Mouse (Mus musculus) v-Abl transformed pro-B cells (cell line): ENCODE results near the gene Sft2d1.
"Not testable (repeated sequence)": the region's sequence is repeated elsewhere in the genome, so short reads cannot be mapped to it uniquely, and the experiment has no call there.

Source experiments
- in situ Hi-C, 2 experiments: fragments of 400-800 bp; cut with MboI; formaldehyde crosslinking; loops; one replicate each; pipeline ENCODE4 v1.15.1; 2025; ENCODE audit not compliant: unreplicated experiment in 2 of 2

Gene Sft2d1

DNA sequence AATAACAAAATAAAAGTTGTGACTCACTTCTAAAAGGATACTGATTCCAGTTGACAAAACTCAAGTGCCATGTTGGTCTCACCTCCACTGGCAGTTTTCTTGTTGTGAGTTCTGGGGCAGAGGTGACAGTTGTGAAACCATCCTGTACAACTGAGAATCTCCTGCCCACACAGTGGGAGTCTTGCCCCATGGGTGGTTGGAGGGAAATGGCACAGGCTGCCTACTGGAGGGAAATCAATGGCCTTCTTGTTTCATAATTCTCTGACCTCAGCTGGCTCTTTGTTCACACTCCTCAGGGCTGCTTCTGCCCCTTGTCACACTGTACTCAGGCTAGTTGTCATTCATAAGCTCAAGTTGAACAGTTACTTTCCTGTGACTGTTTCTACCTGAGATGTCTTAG, 11.4 kb upstream of the Sft2d1 start:
- in situ Hi-C loops: no loop called here

DNA sequence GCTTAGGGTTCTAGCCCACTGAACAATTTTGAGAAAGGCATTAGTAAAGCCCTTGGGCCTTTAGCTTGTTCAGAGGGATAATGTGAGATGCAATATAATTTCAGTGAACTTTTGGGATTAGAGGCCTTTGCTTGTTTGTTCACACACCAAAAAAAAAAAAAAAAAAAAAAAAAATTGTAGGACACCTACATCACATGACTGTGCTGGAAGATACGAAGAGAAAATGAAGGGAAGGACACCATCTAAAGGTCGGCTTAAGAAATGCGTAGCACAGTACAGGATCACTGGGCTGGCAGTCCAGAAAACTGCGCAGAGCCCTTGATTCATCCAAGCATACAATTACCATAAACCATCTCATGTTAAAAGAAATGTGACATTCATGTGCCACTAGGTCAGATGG, 9.4 kb upstream of the Sft2d1 start:
- in situ Hi-C loops: no loop called here

DNA sequence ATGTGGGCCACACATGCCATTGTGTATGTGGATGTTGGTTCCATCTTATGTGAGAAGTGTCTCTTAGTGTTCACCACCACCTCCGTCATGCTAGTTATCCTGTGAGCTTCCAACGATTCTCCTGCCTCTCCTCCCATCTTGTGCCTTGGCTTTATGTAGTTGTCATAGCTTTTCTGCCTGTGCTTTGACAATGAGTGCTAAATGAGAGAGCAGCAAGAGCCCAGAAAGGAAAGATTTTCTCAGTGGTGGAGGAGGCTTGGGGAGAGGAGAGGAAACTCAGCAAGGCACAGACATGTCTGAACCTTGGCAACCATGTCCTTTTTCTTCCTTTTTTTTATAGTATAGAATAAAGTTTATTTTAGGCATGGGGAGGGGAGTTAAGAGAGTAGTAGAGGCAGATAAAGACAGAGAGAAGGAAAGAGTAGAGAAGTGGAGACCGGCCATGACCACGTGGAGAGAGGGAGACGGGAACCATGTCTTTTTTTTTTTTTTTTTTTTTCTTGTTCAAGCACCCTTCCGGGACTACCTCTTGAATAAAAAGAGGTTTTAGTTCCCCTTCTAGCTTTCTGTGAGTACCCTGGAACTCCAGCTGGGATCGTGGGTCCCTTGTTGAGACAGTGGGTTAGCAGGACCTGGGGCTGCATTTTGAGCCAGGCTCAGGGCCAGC, 8.0 kb upstream of the Sft2d1 start:
- in situ Hi-C loops: no loop called here

DNA sequence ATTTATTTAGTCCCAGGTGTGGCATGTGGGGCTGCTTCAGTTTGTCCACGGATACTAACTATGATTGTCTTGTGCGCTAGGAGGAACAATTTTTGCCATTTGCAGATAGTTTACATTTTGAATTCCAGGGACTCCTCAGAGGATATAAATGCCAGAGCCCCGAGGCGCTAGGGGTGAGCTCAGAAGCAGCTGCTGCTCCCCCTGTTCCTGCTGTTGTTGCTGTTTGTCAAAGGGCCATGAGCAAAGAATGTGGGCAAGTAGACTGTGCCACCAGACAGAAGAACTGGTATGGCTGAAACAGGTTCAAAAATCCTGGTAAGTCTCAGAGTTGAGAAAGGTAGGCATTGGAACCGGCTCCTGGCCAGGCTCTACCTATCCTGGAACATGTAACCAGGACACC, 7.2 kb upstream of the Sft2d1 start:
- in situ Hi-C loops: no loop called here

DNA sequence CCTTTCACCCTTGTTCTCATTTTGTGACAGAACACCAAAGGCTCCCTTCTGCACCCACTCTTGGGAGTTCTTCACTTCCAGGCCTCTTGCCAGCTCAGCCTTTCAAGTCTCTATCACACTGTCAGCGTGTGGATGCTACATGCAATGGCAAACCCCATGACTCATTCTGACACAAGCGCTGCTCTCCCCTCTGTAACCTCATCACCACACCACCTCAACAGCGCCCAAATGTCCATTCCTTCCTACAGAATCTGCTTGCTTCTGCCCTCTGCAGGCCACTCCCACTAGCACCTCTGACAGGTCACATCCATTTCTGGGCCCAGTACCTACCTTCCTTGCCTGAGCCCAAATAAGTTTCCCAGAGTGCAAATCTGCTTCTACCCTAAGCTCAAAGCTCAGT, 5.1 kb upstream of the Sft2d1 start:
- in situ Hi-C loops: no loop called here

DNA sequence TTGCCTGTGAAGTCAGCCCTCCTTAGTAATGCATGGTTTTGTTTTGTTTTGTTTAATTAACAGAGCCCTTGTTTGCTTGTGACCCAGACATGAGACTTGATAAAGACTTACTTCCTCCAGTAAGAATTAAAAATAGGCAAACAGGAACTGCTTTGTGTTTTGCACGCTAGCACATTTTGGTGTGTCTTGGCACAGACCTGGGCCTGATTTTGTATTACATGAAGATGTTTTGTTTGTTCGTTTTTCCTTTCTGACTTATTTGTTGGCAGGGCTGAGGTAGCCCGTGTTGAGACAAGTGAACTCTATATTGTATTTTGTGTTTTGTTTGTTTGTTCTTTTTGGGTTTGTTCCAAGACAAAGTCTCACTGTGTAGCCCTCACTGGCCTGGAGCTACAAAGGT, 849 bp downstream of the Sft2d1 start:
- in situ Hi-C loops: loop anchor here in 1 of 2 experiments (5.0 kb wide), 1 partner anchor 34 kb away; no protein-coding TSS in a partner anchor

DNA sequence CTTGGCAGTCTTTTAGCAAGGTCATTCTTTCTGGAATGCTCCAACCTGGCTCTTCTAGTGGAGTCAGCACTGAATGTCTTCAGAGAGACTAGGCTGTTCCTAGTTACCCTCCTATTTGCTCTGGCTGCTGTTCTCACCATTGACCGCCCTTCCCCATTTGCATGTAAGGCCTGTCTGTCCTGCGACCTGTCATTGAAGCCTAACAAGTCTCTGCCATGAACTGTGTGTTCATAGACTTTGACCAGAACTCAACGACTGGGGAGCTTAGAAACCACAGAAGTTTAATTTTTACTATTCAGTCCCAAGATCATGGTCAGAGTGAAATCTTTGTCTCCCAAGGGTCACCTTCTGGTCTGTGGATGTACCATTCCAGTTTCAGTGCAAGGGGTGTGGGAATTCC, 3.1 kb downstream of the Sft2d1 start:
- in situ Hi-C loops: loop anchor here in 1 of 2 experiments (5.0 kb wide), 1 partner anchor 37 kb away; no protein-coding TSS in a partner anchor

DNA sequence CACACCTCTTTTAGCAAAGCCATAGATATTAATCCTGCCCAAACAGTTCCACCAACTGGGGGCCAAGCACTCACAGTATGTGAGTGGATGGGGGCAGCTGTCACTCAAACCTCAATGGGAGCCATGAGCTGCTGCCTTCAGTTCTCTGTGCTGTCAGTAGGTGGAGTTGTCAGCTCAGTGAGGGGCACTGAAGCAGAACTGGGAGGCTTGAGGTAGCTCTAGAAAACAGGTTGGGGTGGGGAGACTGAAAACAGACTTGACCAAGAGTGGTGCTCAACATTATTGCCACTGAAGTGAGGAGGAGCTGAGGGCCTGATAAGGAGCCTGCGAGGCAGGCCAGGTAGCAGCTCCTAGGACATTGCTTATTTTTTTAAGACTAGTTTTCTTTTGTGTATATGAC, 5.3 kb downstream of the Sft2d1 start:
- in situ Hi-C loops: no loop called here

DNA sequence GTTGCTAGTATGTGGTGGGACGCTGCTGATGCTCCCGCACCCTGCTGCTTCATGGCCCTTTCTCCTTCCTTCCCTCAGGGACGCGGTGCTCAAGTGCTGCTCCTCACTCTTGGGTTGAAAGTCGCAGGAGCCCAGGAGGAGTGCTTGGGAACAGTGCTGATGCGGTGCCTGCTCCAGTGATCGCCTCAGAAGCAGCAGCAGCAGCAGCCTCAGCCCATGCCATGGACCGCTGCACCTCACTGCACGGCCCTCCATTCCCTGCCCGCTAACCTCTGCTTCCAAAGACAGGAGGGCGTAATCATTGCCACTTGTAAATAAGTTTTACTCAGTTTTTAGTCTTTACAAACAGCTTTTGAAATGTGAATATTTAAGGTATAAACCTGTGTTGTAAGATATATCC, 16.0 kb downstream of the Sft2d1 start:
- in situ Hi-C loops: not testable (repeated sequence)

DNA sequence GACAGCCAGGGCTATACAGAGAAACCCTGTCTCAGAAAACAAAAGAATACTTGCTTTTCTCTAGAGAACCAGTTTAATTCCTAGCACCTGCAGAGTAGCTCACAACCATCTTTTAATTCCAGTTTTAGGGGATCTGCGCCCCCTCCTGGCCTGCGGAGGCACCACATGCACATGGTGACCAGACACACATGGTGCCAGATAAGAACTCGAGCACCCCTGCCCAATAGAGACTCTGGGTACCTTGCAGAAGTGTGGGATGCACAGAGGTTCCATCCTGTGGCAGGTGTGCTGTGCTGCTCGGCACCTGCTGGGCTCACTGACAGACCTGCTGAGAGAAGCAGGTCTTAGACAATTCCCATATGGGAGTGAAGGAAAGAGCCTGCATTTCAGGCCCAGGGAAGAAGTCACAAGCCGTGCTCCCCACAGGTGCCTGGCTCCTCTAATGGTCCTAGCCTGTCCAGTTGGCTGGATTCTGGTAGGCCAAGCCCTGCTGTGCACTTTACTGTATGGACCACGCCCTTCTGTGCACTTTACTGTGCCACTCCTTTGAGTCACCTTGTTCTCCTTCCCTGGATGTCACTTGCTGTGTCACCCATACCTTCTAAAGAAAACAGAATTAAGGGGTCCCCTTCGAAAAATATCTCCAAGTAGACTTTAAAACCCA, 17.7 kb downstream of the Sft2d1 start:
- in situ Hi-C loops: no loop called here

DNA sequence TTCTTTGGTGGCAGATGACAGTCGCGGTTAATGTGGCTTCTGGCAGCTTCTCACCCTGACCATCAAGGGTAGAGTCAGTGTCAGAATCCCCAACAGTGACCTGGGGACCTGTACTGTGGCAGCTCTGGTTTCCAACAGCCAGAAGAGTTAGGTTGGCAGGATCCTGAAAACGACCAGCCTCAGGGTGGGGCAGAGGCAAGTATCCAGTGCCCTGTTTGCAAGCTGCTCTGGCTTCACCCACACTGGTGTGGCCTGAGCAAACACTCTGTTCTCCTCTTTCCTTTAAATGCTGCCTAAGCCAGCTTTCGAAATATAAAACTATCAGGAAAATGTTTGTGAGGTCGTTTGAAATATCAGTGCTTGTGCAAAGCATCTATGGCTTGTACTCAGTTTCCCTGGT, 19.7 kb downstream of the Sft2d1 start:
- in situ Hi-C loops: no loop called here

DNA sequence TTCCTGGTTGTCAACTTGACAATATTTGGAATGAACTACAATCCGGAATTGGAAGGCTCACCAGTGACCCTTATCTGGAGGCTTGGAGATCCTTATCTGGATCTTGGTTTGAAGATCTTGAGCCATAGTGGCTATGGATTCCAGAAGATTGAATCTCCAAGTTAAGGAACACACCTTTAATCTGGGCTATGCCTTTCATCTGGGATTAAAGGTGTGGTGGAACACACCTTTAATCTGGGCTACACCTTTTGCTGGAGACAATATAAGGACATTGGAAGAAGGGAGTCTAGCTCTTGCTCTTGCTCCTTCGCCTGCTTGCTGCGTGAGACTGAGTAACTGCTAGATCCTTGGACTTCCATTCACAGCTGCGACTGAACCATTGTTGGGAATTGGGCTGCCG, 26.3 kb downstream of the Sft2d1 start, which contains the start of gene Prr18:
Gene Prr18, plus strand, starts transcription at position 301 of the 400 bp plus-strand sequence.
- in situ Hi-C loops: not testable (repeated sequence)

DNA sequence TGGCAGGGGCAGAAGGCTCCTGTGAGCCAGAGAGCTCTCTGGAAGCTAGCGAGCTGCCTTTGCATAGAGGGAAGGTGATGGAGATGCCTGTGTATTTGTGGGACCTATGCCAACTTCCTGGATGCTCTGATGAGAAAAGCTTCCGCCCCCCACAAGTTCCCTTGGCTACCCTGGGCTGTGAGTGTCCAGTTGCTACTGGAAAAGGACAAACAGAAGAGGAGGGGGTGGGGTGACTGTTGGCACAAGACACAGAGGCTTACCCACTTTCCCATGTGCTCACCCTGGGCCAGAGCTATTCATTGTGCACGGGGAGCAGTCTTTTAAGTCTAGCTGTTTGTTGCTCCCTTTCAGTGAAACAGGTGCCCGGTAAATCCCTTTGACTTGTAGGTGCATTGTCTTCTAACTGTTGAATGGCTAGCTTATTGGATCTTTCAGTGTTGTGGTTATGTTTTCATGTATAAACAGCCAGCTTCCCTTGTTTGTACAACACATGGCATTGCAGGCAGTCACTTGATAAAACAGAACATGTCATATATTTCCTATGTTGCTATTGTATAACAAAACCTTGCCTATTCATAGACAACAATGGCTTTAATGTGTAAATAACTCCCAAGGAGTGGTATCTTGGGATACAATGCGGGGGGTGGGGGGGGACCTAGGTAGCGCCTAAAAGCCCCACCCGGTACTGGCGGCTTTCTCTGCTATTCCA, 28.9 kb downstream of the Sft2d1 start:
- in situ Hi-C loops: no loop called here

DNA sequence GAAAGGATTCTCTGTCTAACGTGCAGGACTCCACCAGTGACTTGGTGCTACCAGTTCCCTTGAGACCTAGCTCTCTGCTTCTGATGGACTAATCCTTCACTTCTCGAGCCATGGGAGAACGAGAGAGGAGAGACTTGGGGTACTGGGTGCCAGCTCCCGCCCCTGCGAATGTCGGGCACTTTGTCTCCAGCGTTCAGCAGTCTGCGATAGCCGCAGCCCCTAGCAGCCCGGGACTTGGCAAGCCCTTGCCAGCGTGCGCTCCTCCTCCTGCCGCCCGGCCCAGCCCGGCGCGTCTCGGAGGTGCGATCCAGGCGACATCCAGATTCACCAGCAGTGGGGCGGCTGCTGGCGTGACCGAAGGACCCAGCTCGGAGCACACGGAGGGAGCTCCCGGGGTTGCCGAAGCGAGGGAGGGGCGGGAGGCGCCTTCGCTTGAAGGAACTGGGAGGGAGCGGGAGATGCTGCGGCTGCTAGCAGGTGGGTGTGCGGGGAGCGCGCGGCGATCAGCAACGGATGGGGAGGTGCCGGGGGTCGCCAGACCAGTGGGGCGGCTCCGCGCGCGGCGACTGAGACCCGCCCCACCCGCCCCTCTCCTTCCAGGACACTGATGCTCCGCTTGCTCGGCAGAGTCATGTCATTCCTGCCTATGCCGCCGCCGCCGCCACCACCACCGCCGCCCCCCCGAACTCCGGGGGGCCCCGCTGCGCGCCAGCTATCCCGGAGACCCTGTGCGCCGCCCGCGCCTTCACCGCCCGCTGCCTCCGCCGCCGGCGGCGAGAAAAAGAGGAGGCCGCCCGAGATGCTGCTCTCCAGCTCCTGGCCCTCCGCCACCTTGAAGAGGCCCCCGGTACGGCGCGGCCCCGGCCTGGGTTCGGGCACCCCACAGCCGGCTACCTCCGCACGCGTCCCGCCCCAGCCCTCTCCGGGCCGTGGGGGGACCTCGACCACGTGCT, 29.8 kb downstream of the Sft2d1 start:
- in situ Hi-C loops: no loop called here

DNA sequence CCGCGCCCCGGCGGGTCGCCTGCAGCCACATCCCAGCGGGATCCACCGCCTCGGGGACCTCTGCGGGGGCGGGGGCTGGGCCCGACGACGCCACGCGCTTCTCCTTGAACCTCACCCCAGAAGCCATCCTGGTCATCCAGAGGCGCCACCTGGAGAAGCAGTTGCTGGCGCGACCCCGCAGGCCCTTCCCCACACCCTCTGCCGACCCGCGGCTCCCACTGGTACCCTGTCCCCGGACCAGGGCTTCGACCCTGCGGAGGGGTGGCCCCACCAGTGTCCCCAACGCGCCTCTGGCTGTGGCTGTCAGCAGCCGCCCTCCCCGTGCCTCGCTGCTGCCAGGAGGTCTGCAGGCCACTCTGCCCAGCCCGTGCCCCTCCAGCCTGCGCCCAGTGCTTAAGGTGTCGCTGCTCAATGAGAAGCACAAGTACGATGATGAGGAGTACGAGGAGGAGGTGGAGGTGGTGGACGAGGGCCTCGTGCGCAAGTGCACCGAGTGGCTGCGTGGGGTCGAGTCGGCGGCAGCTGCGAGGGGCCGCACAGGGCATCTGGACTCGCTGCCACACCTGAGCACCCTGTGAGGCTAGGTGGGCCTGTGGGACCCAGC, 30.6 kb downstream of the Sft2d1 start:
- in situ Hi-C loops: no loop called here

DNA sequence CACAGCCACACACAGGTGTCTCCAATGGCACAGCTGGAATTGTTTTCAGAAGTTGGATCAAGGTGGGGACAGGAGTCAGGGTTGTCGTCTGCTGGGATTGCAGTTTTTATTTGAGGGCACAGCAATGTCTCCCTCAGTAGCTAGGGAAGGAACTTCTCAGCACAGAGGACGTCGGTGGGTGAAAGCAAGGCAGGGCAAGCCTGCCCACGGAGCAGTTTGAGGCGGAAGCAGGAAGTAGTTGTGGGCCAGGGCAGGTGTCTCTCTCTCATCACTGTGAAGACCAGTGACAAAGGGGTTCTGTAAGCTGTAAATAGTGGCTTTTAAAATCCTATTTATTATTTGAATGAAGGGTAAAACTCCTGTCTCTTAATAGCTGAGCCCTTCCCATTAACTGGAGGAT, 31.8 kb downstream of the Sft2d1 start:
- in situ Hi-C loops: no loop called here

DNA sequence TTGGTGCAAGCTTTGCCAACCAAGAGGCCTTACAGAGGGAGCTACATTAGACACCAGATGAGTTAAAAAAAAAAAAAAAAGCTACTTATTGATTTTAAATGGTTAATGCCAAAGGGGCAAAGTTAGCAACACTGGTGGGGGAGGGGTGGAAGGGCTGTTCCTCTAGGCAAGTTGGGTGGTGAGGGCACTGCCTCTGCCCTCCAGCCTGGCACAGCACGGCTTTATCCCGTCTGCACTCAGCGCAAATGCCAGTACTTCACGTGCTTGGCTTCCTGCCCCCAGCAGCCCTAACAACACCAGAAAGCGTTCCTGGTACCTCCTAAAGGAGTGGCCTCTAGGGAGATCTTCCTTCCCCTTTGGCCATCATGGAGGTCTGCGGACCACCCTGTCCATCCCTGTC, 32.5 kb downstream of the Sft2d1 start:
- in situ Hi-C loops: no loop called here

DNA sequence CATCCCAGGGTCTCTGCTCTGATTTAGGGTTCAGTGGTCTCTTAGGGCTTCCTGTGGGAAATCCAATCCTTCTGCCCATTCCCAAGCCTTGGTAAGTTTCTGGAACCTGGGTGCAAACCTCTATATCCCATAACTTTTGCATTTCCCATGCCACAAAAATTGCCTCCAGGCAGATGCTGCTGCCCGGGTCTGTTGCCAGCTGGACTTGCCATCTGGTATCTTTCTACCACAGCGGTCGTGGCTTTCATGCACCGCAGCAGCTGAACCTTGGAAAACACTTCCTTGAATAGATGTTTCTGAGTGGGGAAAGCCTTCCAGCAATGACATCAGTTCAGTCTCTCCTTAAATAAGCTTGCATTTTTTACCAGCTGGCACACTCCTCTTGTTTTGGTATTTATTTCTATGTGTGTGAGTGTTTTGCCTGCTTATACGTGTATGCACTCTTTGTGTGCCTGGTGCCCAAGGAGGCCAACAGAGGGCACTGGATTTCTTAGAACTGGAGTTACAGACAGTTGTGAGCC, 36.9 kb downstream of the Sft2d1 start:
- in situ Hi-C loops: no loop called here

DNA sequence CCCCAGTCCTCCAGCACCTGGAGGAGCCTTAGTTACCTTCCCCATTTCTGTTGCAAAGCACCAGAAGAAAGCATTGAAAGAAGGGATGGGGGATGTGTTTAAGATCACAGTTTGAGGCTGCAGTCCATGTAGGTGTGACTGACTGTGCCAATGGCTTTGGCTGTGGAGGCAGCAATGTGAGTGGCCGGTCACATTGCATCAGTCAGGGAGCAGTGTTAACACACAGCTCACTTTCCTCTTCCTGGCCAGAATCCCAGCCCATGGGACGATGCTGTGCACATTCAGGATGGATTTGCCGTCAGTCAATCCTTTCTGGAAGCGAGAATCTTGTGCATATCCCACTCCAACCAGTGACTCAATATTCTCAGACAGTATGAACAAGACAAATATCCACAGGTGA, 38.0 kb downstream of the Sft2d1 start:
- in situ Hi-C loops: no loop called here

DNA sequence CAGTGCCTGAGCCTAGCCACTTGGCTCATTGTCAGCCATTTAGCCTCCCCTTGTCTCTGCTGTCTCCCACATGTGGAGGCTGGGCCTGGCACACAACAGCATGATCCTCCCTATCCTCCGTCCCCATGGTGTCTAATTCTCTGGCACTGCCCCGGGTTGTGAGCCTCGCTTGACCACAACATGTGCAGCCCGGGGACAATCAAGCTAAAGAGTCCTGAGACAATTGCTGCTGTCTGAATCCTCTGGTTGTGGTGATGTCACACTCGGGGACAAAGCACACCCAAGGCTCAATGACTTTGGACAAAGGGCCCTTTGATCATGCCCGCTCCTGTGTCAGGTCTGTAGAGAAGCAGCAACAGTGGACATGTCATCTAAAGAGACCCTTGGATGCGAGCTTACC, 40.2 kb downstream of the Sft2d1 start:
- in situ Hi-C loops: no loop called here
